Mouse (Mus musculus) heart, postnatal 10 days (tissue): ENCODE measurements around the gene Spag5. TPM values are rescaled to one million over a fixed set of nuclear protein-coding genes. Genes with fewer than 3 reads are reported as not detected.

Experiments used
- total RNA-seq, 2 experiments: library from RNA; stranded (reverse); gene quantifications; 2 replicates each; pipeline ENCODE4 v1.2.3; 2021

The Spag5 gene
- total RNA-seq, 2 experiments from 2014 or later: 8.8 to 9.5 TPM

Other genes starting within 250 kb of the Spag5 start
- gene Eral1, start 221.1 kb upstream of the Spag5 start, total RNA-seq: 10 to 100 TPM; 22.8 to 23.6 TPM
- 10 to 100 TPM; 15.0 to 17.0 TPM for gene Fam222b, start 206.9 kb upstream of the Spag5 start, total RNA-seq
- gene Traf4, start 135.9 kb upstream of the Spag5 start, total RNA-seq: 10 to 100 TPM; 17.5 to 21.0 TPM
- 1 to 10 TPM; 4.5 to 5.4 TPM for gene Nek8, start 124.9 kb upstream of the Spag5 start, total RNA-seq
- gene Tlcd1, start 124.8 kb upstream of the Spag5 start, total RNA-seq: 1 to 10 TPM; 9.1 to 9.4 TPM
- 100 to 1,000 TPM; 965 to 994 TPM for gene Rpl23a, start 117.9 kb upstream of the Spag5 start, total RNA-seq
- gene Rab34, start 113.1 kb upstream of the Spag5 start, total RNA-seq: 10 to 100 TPM; 22.3 to 24.3 TPM
- 1 to 10 TPM; 1.5 to 3.1 TPM for gene Proca1, start 108.1 kb upstream of the Spag5 start, total RNA-seq
- gene Sdf2, start 55.8 kb upstream of the Spag5 start, total RNA-seq: 10 to 100 TPM; 46.4 to 50.6 TPM
- 10 to 100 TPM; 33.7 to 36.6 TPM for gene Supt6, start 55.5 kb upstream of the Spag5 start, total RNA-seq
- 100 to 1,000 TPM; 180 to 190 TPM for gene 2610507B11Rik, start 39.8 kb upstream of the Spag5 start, total RNA-seq
- under 1 TPM; 0.57 to 0.67 TPM for gene BC030499, start 10.7 kb upstream of the Spag5 start, total RNA-seq
- gene Aldoc, start 21.4 kb downstream of the Spag5 start, total RNA-seq: 1 to 10 TPM in 1 of 2 experiments, under 1 TPM in 1; 0.81 to 1.1 TPM
- 10 to 100 TPM; 26.4 to 26.8 TPM for gene Pigs, start 26.9 kb downstream of the Spag5 start, total RNA-seq
- 10 to 100 TPM in 1 of 2 experiments, 1 to 10 TPM in 1; 9.0 to 10.1 TPM for gene Unc119, start 42.0 kb downstream of the Spag5 start, total RNA-seq
- not detected for gene Foxn1, start 85.0 kb downstream of the Spag5 start, total RNA-seq
- gene Slc13a2, start 120.7 kb downstream of the Spag5 start, total RNA-seq: not detected
- 1 to 10 TPM; 1.5 to 2.0 TPM for gene Slc46a1, start 164.2 kb downstream of the Spag5 start, total RNA-seq
- gene Sarm1, start 196.2 kb downstream of the Spag5 start, total RNA-seq: under 1 TPM; 0.22 to 0.30 TPM
- 10 to 100 TPM; 23.4 to 28.4 TPM for gene Vtn, start 197.6 kb downstream of the Spag5 start, total RNA-seq
- gene Sebox, start 201.9 kb downstream of the Spag5 start, total RNA-seq: not detected
- gene Tmem199, start 210.6 kb downstream of the Spag5 start, total RNA-seq: 10 to 100 TPM; 14.9 to 16.6 TPM
- gene Poldip2, start 210.7 kb downstream of the Spag5 start, total RNA-seq: 100 to 1,000 TPM; 161 to 163 TPM
- gene Tnfaip1, start 234.8 kb downstream of the Spag5 start, total RNA-seq: 10 to 100 TPM; 62.7 to 66.2 TPM
- gene Ift20, start 234.8 kb downstream of the Spag5 start, total RNA-seq: 10 to 100 TPM; 50.6 to 53.5 TPM
- gene Tmem97, start 249.2 kb downstream of the Spag5 start, total RNA-seq: 10 to 100 TPM; 14.5 to 16.8 TPM